Comparison of ENCODE assay signal across 8 mouse cellular contexts in the genomic region with DNA sequence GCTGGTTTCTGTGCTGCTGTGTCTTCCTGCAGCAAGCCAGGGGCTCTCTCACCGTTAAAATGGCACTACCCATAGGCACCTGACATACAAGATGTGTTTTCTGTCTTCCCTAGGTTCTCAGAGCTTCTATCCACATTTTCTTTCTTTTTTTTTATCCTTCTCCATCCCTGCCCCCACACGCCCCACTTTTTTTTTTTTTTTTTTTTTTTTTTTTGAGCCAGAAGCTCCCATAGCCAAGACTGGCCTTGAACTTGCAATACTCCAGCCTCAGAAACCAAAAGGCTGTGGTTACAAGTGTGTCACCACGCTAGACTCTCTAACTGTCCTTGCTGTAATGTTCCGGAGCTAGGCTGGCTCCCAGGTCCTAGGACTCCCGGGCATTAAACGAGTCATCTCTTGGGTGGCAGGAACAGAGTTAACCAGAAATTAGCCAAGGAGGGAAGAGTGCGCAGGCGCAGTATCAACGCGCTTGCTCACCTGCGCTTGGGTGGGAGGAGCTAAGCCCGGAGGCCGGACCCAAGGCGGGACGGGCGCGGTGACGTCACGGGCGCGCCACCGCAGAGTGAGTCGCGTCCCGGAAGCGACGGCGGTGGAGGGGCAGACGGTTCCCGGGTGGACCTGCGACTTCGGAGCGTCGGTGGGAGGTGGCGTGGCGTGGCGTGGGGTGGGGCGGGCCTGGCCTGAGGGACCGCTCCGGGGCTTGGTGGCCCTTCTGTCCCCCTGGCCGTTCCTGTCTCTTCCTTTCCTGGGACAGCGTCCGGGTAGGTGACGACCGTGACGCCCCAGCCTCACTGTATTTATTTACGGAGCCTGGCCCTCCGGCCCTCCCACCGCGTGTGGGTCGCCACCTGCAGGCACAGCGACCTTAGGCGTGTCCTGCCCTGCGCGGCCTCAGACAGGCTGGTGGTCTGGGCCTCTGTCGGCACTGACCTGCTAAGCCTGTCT. TPM values are rescaled to one million over a fixed set of nuclear protein-coding genes. Genes with fewer than 3 reads are reported as not detected.
DNase-seq lines count a peak whose midpoint lies in the region; ATAC-seq and TF ChIP-seq lines count a peak whose summit lies in the region.

No protein-coding gene starts in this region.

- peak; percentile 94 for ATAC-seq in forebrain, embryonic 12.5 days (ENCODE audit: low FRiP score)
- peak; percentile 95 for ATAC-seq in liver, postnatal 0 days
- ATAC-seq in neural tube, embryonic 14.5 days (ENCODE audit: low read depth): peak; percentile 89

- peaks cover 41% of the 10 kb centered on the region for H3K4me1 ChIP-seq in E14TG2a.4 (replicated peaks; ENCODE audit: low read depth, low read length)
- peaks cover 13% of the 10 kb centered on the region for H3K4me1 ChIP-seq in forebrain, embryonic 12.5 days
- H3K4me1 ChIP-seq in liver, postnatal 0 days (ENCODE audit: insufficient read depth): peaks cover 23% of the 10 kb centered on the region
- H3K4me1 ChIP-seq in neural tube, embryonic 14.5 days (ENCODE audit: control insufficient read depth, insufficient read depth, low read length): peaks cover 24% of the 10 kb centered on the region

- peaks cover 13% of the 10 kb centered on the region; the same call in 1 of the 2 replicates for H3K27me3 ChIP-seq in E14TG2a.4 (ENCODE audit: insufficient read depth, low read length)
- H3K27me3 ChIP-seq in forebrain, embryonic 12.5 days: peaks cover 27% of the 10 kb centered on the region
- H3K27me3 ChIP-seq in liver, postnatal 0 days (ENCODE audit: insufficient read depth, low read length): 0 out of 2 replicates have a peak, but pooled peaks cover 4% of the 10 kb centered on the region
- H3K27me3 ChIP-seq in neural tube, embryonic 14.5 days (ENCODE audit: control insufficient read depth, insufficient read depth, low read length): peaks cover 5% of the 10 kb centered on the region; the same call in 1 of the 2 replicates

- intact Hi-C loops in heart, postnatal 10 days (cut with DNase I): no loop called here

- WGBS in forebrain, embryonic 12.5 days: 2% methylated on average over 54 of the region's 56 CpGs
- 2% methylated on average over 56 of the region's 56 CpGs for WGBS in large intestine, adult 2 months
- WGBS in liver, postnatal 0 days (ENCODE audit: insufficient replicate concordance): 2% methylated on average over 33 of the region's 56 CpGs
- WGBS in neural tube, embryonic 14.5 days: 2% methylated on average over 53 of the region's 56 CpGs

- no peak for TF ChIP-seq CTCF in E14TG2a.4 (conservative IDR thresholded peaks at IDR 0.05; ENCODE audit: low read length)
- peak; percentile 35 for TF ChIP-seq CTCF in liver, postnatal 0 days (IDR thresholded peaks at IDR 0.05; ENCODE audit: low read depth)

- TF ChIP-seq EP300 in liver, postnatal 0 days (IDR thresholded peaks at IDR 0.05; ENCODE audit: low read depth): no peak

- H3K9me3 ChIP-seq in E14TG2a.4 (ENCODE audit: low read length): no peaks in the 10 kb centered on the region
- no peaks in the 10 kb centered on the region for H3K9me3 ChIP-seq in forebrain, embryonic 12.5 days
- no peaks in the 10 kb centered on the region for H3K9me3 ChIP-seq in liver, postnatal 0 days (ENCODE audit: low read length)
- no peaks in the 10 kb centered on the region for H3K9me3 ChIP-seq in neural tube, embryonic 14.5 days (ENCODE audit: control insufficient read depth, low read length)

- peaks cover 14% of the 10 kb centered on the region for H3K36me3 ChIP-seq in E14TG2a.4 (ENCODE audit: insufficient read depth, low read length)
- no peaks in the 10 kb centered on the region for H3K36me3 ChIP-seq in forebrain, embryonic 12.5 days (replicated peaks)
- H3K36me3 ChIP-seq in liver, postnatal 0 days (replicated peaks; ENCODE audit: insufficient read depth, low read length): no peaks in the 10 kb centered on the region; the same call in 1 of the 2 replicates
- no peaks in the 10 kb centered on the region for H3K36me3 ChIP-seq in neural tube, embryonic 14.5 days (ENCODE audit: control insufficient read depth, insufficient read depth, low read length)

- peak overlapping the region; percentile 89 for H3K4me2 ChIP-seq in forebrain, embryonic 12.5 days
- H3K4me2 ChIP-seq in liver, postnatal 0 days (ENCODE audit: low read depth, low read length): peak overlapping the region; percentile 91
- H3K4me2 ChIP-seq in neural tube, embryonic 14.5 days (ENCODE audit: low read depth, low read length): peak overlapping the region; percentile 89

- H3K27ac ChIP-seq in forebrain, embryonic 12.5 days: peak overlapping the region; percentile 56
- peak overlapping the region; percentile 71 for H3K27ac ChIP-seq in liver, postnatal 0 days (ENCODE audit: low read depth)
- peak overlapping the region; percentile 73 for H3K27ac ChIP-seq in neural tube, embryonic 14.5 days (ENCODE audit: low read depth, low read length)

- peak; percentile 95 for DNase-seq in c-Kit-positive CD71-positive TER-119-positive erythroid progenitor cells, embryonic 14.5 days (ENCODE audit: low spot score)
- peak; percentile 93 for DNase-seq in heart, postnatal 10 days
- DNase-seq in large intestine, adult 2 months (ENCODE audit: low read depth, low spot score): peak; percentile 67
- peak; percentile 97 for DNase-seq in liver, postnatal 0 days
- DNase-seq in testis, postnatal 10 days (ENCODE audit: low spot score): peak; percentile 95

- peak overlapping the region; percentile 97 for H3K4me3 ChIP-seq in E14TG2a.4 (replicated peaks; ENCODE audit: low read length)
- H3K4me3 ChIP-seq in forebrain, embryonic 12.5 days (replicated peaks): peak overlapping the region; percentile 93
- H3K4me3 ChIP-seq in liver, postnatal 0 days (ENCODE audit: low read depth, low read length): peak overlapping the region; percentile 88
- peak overlapping the region; percentile 94 for H3K4me3 ChIP-seq in neural tube, embryonic 14.5 days (ENCODE audit: low read depth, low read length)

- peak overlapping the region; percentile 84 for H3K9ac ChIP-seq in forebrain, embryonic 12.5 days
- H3K9ac ChIP-seq in liver, postnatal 0 days (replicated peaks): peak overlapping the region; percentile 97
- peak overlapping the region; percentile 90 for H3K9ac ChIP-seq in neural tube, embryonic 14.5 days (replicated peaks; ENCODE audit: low read depth, low read length)

RNA-seq across cellular contexts. Expression of a gene that starts 6.5 kb away (rescaled TPM):
- polyA plus RNA-seq in forebrain, embryonic 12.5 days (2016; fragmentation: Nextera tagmentation; extraction: Ambion mirVana): 42.9 and 47.3 TPM in 2 replicates
- total RNA-seq in heart, postnatal 10 days (2021): 10 to 100 TPM; 27.6 to 29.6 TPM
- 28.1 and 33.1 TPM in 2 replicates for polyA plus RNA-seq in large intestine, adult 2 months (2012; rRNA removed)
- polyA plus RNA-seq in liver, postnatal 0 days (2015; fragmentation: Nextera tagmentation; extraction: Ambion mirVana): 8.0 and 8.5 TPM in 2 replicates
- polyA plus RNA-seq in neural tube, embryonic 14.5 days (2014; fragmentation: Nextera tagmentation; extraction: Ambion mirVana): 34.2 and 37.2 TPM in 2 replicates

RNA-seq across cellular contexts. Expression of a gene that starts 23.1 kb away (rescaled TPM):
- 3.5 and 4.2 TPM in 2 replicates for polyA plus RNA-seq in forebrain, embryonic 12.5 days (2016; fragmentation: Nextera tagmentation; extraction: Ambion mirVana)
- 10 to 100 TPM; 30.3 to 31.2 TPM for total RNA-seq in heart, postnatal 10 days (2021)
- 41.8 and 46.9 TPM in 2 replicates for polyA plus RNA-seq in large intestine, adult 2 months (2012; rRNA removed)
- 4.7 and 6.6 TPM in 2 replicates for polyA plus RNA-seq in liver, postnatal 0 days (2015; fragmentation: Nextera tagmentation; extraction: Ambion mirVana)
- polyA plus RNA-seq in neural tube, embryonic 14.5 days (2014; fragmentation: Nextera tagmentation; extraction: Ambion mirVana): 2.1 and 3.2 TPM in 2 replicates

RNA-seq across cellular contexts. Expression of a gene that starts 31.8 kb away (rescaled TPM):
- 0.13 and 0.17 TPM in 2 replicates for polyA plus RNA-seq in forebrain, embryonic 12.5 days (2016; fragmentation: Nextera tagmentation; extraction: Ambion mirVana)
- total RNA-seq in heart, postnatal 10 days (2021): 1 to 10 TPM; 1.0 to 2.3 TPM
- polyA plus RNA-seq in large intestine, adult 2 months (2012; rRNA removed): 3.3 and 4.2 TPM in 2 replicates
- polyA plus RNA-seq in liver, postnatal 0 days (2015; fragmentation: Nextera tagmentation; extraction: Ambion mirVana): not detected in 2 replicates
- polyA plus RNA-seq in neural tube, embryonic 14.5 days (2014; fragmentation: Nextera tagmentation; extraction: Ambion mirVana): 0.21 and 13.5 TPM in 2 replicates

RNA-seq across cellular contexts. Expression of a gene that starts 41.4 kb away (rescaled TPM):
- polyA plus RNA-seq in forebrain, embryonic 12.5 days (2016; fragmentation: Nextera tagmentation; extraction: Ambion mirVana): 10.4 and 10.5 TPM in 2 replicates
- 10 to 100 TPM; 10.9 to 13.1 TPM for total RNA-seq in heart, postnatal 10 days (2021)
- polyA plus RNA-seq in large intestine, adult 2 months (2012; rRNA removed): 6.1 and 7.8 TPM in 2 replicates
- polyA plus RNA-seq in liver, postnatal 0 days (2015; fragmentation: Nextera tagmentation; extraction: Ambion mirVana): 50.0 and 58.5 TPM in 2 replicates
- 9.4 and 10.8 TPM in 2 replicates for polyA plus RNA-seq in neural tube, embryonic 14.5 days (2014; fragmentation: Nextera tagmentation; extraction: Ambion mirVana)

Comparison
In these comparisons a context has a peak if more than half of its experiments do, and no peak if none do; other contexts are left out.
1. Peak in every context shown above with its lines: DNase-seq, ATAC-seq, H3K4me3 ChIP-seq and H3K27ac ChIP-seq.